Mouse (Mus musculus): ENCODE results near the gene Magi1. TPM values are rescaled to one million over a fixed set of nuclear protein-coding genes. Genes with fewer than 3 reads are reported as not detected.
"Not testable (repeated sequence)": the region's sequence is repeated elsewhere in the genome, so short reads cannot be mapped to it uniquely, and the experiment has no call there.

Gene Magi1
- polyA plus RNA-seq, 1 experiment = 1.3 TPM

DNA sequence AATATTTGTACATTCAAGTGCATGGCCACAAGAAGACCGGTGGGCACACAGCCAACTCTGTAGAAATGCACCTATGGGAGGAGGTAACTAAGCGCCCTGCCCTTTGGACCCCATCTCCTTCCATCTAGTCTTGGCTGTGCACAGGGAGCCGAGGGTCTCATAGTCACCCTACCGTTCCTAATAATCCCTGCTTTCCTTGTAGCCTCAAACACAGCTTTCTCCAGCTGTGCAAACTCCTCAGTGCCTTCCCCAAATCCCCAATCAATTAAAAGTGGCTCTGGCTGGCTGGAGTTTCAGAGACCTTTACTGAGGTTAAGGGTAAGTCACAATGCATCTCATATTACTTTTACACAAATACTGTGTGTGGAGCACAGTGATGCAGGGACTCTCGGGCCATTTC is 271.8 kb downstream of the Magi1 start:
- Histone ChIP-seq H3K4me3 (replicated peaks; ENCODE audit: control insufficient read depth, low read depth, low read length) (no peak overlapping the region), H3K27ac (ENCODE audit: control insufficient read depth, insufficient read depth, low read depth, low read length, poor library complexity) (no peak overlapping the region), H3K4me1 (ENCODE audit: control insufficient read depth, insufficient read depth, low read length) (no peaks in the 10 kb centered on the region)
- TF ChIP-seq CTCF (IDR thresholded peaks at IDR 0.05; ENCODE audit: control insufficient read depth, insufficient read depth, low read length) (no peak), POLR2A (IDR thresholded peaks at IDR 0.05; ENCODE audit: borderline replicate concordance, control insufficient read depth, low read depth, low read length) (no peak)
- WGBS = 80% methylated on average over 5 of the region's 5 CpGs

DNA sequence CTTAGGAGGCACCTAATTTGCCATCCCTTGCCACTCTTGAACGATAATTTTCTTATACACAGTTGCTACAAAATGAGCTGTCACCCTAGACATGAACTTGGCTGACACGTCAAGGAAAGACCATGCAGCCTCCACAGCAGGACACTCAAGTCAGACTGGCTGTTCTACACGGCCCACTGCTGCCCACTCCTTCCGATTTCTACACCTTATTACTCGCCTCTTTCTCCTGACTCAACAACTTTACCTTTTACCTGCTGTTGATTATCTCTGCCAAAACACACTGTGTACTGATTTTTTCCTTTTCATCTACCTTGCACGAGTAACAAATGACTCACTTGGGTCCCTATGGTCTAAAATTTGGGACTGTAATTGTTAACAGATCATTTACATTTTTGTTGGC is 272.2 kb downstream of the Magi1 start:
- Histone ChIP-seq H3K27ac (ENCODE audit: control insufficient read depth, insufficient read depth, low read depth, low read length, poor library complexity) (no peak overlapping the region), H3K4me3 (replicated peaks; ENCODE audit: control insufficient read depth, low read depth, low read length) (no peak overlapping the region), H3K4me1 (ENCODE audit: control insufficient read depth, insufficient read depth, low read length) (no peaks in the 10 kb centered on the region)
- no peak for TF ChIP-seq POLR2A (IDR thresholded peaks at IDR 0.05; ENCODE audit: borderline replicate concordance, control insufficient read depth, low read depth, low read length)
- TF ChIP-seq CTCF (IDR thresholded peaks at IDR 0.05; ENCODE audit: control insufficient read depth, insufficient read depth, low read length) = no peak
- WGBS = 79% methylated on average over 6 of the region's 6 CpGs

GRCm38 (mm10) chr6:94008577-94008976 is 275.1 kb downstream of the Magi1 start:
- TF ChIP-seq POLR2A (IDR thresholded peaks at IDR 0.05; ENCODE audit: borderline replicate concordance, control insufficient read depth, low read depth, low read length) = no peak
- TF ChIP-seq CTCF (IDR thresholded peaks at IDR 0.05; ENCODE audit: control insufficient read depth, insufficient read depth, low read length) = no peak
- Histone ChIP-seq H3K27ac (ENCODE audit: control insufficient read depth, insufficient read depth, low read depth, low read length, poor library complexity) (no peak overlapping the region), H3K4me1 (ENCODE audit: control insufficient read depth, insufficient read depth, low read length) (no peaks in the 10 kb centered on the region), H3K4me3 (replicated peaks; ENCODE audit: control insufficient read depth, low read depth, low read length) (no peak overlapping the region)
- WGBS = 69% methylated on average over 4 of the region's 4 CpGs

GRCm38 (mm10) chr6:94003586-94003985 is 280.1 kb downstream of the Magi1 start:
- H3K4me1 ChIP-seq (ENCODE audit: control insufficient read depth, insufficient read depth, low read length); H3K4me3 ChIP-seq (replicated peaks; ENCODE audit: control insufficient read depth, low read depth, low read length); H3K27ac ChIP-seq (ENCODE audit: control insufficient read depth, insufficient read depth, low read depth, low read length, poor library complexity): not testable (repeated sequence)
- 69% methylated on average over 2 of the region's 2 CpGs for WGBS

DNA sequence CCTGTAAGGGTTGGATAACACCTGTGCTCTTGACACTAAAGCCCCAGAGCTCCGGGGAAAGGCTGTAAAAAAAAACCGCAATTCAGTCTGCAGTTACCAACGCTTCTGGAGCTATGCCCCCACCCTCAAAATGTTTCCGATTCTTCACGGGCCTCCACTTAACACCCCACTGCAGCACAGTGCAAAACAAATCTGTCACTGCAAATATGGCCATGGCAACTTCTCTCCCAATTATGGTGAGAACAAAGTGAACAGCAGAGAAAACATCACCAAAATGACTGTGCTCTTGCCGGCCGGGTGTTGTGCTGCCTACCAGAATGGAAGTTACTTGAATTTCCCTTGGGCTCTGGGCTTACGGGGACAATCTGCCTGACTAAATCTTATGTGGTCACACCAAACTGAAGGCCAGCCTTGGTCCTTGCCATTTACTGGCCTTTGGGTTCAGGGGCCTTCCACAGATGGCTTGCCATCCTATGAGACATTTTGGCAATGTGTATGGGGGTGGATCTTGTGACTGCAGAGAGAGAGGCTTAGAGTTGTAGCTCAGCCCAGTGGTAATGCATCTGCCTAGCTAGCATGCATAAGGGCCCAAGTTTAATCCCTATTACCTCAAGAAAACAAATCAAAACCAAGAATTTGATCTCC is 286.8 kb downstream of the Magi1 start:
- Histone ChIP-seq H3K4me3 (replicated peaks; ENCODE audit: control insufficient read depth, low read depth, low read length) (no peak overlapping the region), H3K27ac (ENCODE audit: control insufficient read depth, insufficient read depth, low read depth, low read length, poor library complexity) (no peak overlapping the region), H3K4me1 (ENCODE audit: control insufficient read depth, insufficient read depth, low read length) (no peaks in the 10 kb centered on the region; the same call in 1 of the 2 replicates)
- no peak for TF ChIP-seq POLR2A (IDR thresholded peaks at IDR 0.05; ENCODE audit: borderline replicate concordance, control insufficient read depth, low read depth, low read length)
- no peak for TF ChIP-seq CTCF (IDR thresholded peaks at IDR 0.05; ENCODE audit: control insufficient read depth, insufficient read depth, low read length)
- WGBS = 83% methylated on average over 8 of the region's 8 CpGs

DNA sequence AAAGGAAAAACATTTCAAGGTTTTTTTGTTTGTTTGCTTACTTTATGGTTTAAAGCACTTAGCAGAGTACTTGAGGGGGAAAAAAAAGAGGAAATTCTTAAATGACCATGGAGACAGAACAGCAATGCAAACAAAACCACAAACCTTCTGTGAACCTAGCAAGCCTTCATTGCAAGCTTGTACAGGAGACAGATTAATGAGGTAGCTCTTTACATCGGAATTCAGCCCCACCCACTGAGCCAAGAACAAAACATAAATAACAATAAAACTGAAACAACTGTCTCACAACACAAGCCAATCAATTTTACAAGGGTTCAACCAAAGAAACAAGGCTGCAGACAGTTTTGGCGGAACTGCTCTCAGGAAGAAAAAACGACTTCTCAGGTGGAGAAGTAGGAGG is 296.2 kb downstream of the Magi1 start:
- WGBS = 17% methylated on average over 3 of the region's 3 CpGs
- TF ChIP-seq CTCF (IDR thresholded peaks at IDR 0.05; ENCODE audit: control insufficient read depth, insufficient read depth, low read length) = no peak
- no peak for TF ChIP-seq POLR2A (IDR thresholded peaks at IDR 0.05; ENCODE audit: borderline replicate concordance, control insufficient read depth, low read depth, low read length)
- no peak overlapping the region for H3K4me3 ChIP-seq (replicated peaks; ENCODE audit: control insufficient read depth, low read depth, low read length)
- no peak overlapping the region for H3K27ac ChIP-seq (ENCODE audit: control insufficient read depth, insufficient read depth, low read depth, low read length, poor library complexity)
- no peaks in the 10 kb centered on the region; the same call in 1 of the 2 replicates for H3K4me1 ChIP-seq (ENCODE audit: control insufficient read depth, insufficient read depth, low read length)

DNA sequence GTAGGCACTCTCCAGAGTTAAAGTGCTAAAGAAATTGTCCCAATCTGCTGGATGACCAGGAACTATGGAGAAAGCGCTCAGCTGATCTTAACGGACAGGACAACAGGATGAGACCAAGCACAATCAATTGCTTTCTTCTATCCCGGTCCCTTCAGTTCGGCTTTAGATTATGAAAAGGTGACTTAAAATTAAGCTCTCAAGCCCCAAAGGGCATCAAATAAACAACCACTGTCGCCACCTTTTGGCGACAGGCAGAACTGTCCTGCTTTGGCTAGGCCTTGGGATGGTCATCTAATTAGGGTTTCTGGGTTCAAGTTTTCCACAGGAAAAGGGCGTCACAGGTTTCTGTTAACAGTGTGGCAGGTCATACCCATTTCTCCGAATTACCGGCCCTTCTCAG is 298.6 kb downstream of the Magi1 start:
- no peak; the same call in 1 of the 2 replicates for TF ChIP-seq CTCF (IDR thresholded peaks at IDR 0.05; ENCODE audit: control insufficient read depth, insufficient read depth, low read length)
- TF ChIP-seq POLR2A (IDR thresholded peaks at IDR 0.05; ENCODE audit: borderline replicate concordance, control insufficient read depth, low read depth, low read length) = no peak
- Histone ChIP-seq H3K4me1 (ENCODE audit: control insufficient read depth, insufficient read depth, low read length) (no peaks in the 10 kb centered on the region), H3K27ac (ENCODE audit: control insufficient read depth, insufficient read depth, low read depth, low read length, poor library complexity) (no peak overlapping the region), H3K4me3 (replicated peaks; ENCODE audit: control insufficient read depth, low read depth, low read length) (no peak overlapping the region)
- 53% methylated on average over 9 of the region's 9 CpGs for WGBS

- WGBS = 75% methylated on average over 3 of the region's 3 CpGs
- TF ChIP-seq POLR2A (IDR thresholded peaks at IDR 0.05; ENCODE audit: borderline replicate concordance, control insufficient read depth, low read depth, low read length) = no peak
- TF ChIP-seq CTCF (IDR thresholded peaks at IDR 0.05; ENCODE audit: control insufficient read depth, insufficient read depth, low read length) = no peak
- Histone ChIP-seq H3K4me3 (replicated peaks; ENCODE audit: control insufficient read depth, low read depth, low read length) (no peak overlapping the region), H3K27ac (ENCODE audit: control insufficient read depth, insufficient read depth, low read depth, low read length, poor library complexity) (no peak overlapping the region), H3K4me1 (ENCODE audit: control insufficient read depth, insufficient read depth, low read length) (no peaks in the 10 kb centered on the region)
These were observed 300.2 kb downstream of the Magi1 start for GRCm38 (mm10) chr6:93983551-93983950.

DNA sequence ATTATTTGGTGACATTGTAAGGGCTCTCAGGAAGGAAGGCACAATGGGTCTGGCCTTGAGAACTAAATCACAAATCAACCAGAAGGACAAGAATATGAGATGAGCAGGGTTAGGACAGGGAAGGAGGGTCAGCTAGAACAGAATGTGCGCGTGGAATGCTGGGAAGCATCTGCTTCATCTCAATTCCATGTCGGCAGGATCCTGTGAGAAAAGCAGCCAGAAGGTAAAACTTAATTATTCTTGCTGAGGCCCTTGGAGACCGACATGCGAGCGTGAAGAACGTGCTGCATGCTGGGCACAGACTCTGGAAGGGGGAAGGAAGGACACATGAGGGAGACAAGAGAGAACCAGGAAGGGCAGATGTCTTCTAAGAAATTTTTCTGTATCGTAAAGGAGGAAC is 302.5 kb downstream of the Magi1 start:
- Histone ChIP-seq H3K4me3 (replicated peaks; ENCODE audit: control insufficient read depth, low read depth, low read length) (no peak overlapping the region), H3K4me1 (ENCODE audit: control insufficient read depth, insufficient read depth, low read length) (no peaks in the 10 kb centered on the region), H3K27ac (ENCODE audit: control insufficient read depth, insufficient read depth, low read depth, low read length, poor library complexity) (no peak overlapping the region)
- 65% methylated on average over 8 of the region's 8 CpGs for WGBS
- no peak for TF ChIP-seq CTCF (IDR thresholded peaks at IDR 0.05; ENCODE audit: control insufficient read depth, insufficient read depth, low read length)
- TF ChIP-seq POLR2A (IDR thresholded peaks at IDR 0.05; ENCODE audit: borderline replicate concordance, control insufficient read depth, low read depth, low read length) = no peak

All from bone marrow, adult 2 months (tissue).